Mouse (Mus musculus) kidney, adult 2 months (tissue): ENCODE measurements at regions not wholly inside any gene's neighbourhood (a gene's known extent, or its start where the extent isn't known, plus 50 kb on each side); places are given as distances from the start of the nearest gene placed in this dataset.

Source experiments
- CTCF ChIP-seq: fragments of 200-500 bp; conservative IDR thresholded peaks from 2 replicates; pipeline ENCODE4 v1.5.1; 2011; ENCODE audit warnings: low read depth, mild to moderate bottlenecking, control low read depth, low read length, moderate library complexity, mixed read lengths; ENCODE audit not compliant: insufficient read depth, insufficient read length
- POLR2A ChIP-seq: fragments of 200-500 bp; IDR thresholded peaks from one replicate; pipeline ENCODE4 v1.6.1; 2011; ENCODE audit warnings: low read depth, low read length, control low read depth

GRCm38 (mm10) chr13:107587678-107588077, 456.6 kb upstream of the Smim15 start:
- TF ChIP-seq CTCF (no peak), POLR2A (no peak)
